Mouse (Mus musculus): ENCODE data around the gene Myom1. TPM values are rescaled to one million over a fixed set of nuclear protein-coding genes. Genes with fewer than 3 reads are reported as not detected.

Gene Myom1
- polyA plus RNA-seq, 1 experiment from 2014 or later: 10.8 TPM

GRCm38 (mm10) chr17:71038812-71039211 lies 36.4 kb downstream of the Myom1 start:
- H3K4me2 ChIP-seq (ENCODE audit: low read depth, low read length): no peak overlapping the region
- no peaks in the 10 kb centered on the region for H3K9me3 ChIP-seq (ENCODE audit: control insufficient read depth, low read length)
- 75% methylated on average over 5 of the region's 5 CpGs for WGBS
- no peak overlapping the region for H3K9ac ChIP-seq (ENCODE audit: low read depth, low read length)
- H3K27me3 ChIP-seq (replicated peaks; ENCODE audit: control insufficient read depth, insufficient read depth, low read length): no peaks in the 10 kb centered on the region
- H3K4me3 ChIP-seq (ENCODE audit: low read length): no peak overlapping the region
- H3K27ac ChIP-seq (ENCODE audit: low read length): no peak overlapping the region
- ATAC-seq: no peak
- no peaks in the 10 kb centered on the region for H3K4me1 ChIP-seq (ENCODE audit: control insufficient read depth, insufficient read depth, low read length)
- no peaks in the 10 kb centered on the region for H3K36me3 ChIP-seq (ENCODE audit: control insufficient read depth, insufficient read depth, low read length)

- H3K27ac ChIP-seq (ENCODE audit: low read length): no peak overlapping the region
- WGBS: 49% methylated on average over 12 of the region's 12 CpGs
- ATAC-seq: no peak
Observed at GRCm38 (mm10) chr17:71039851-71040581, 37.6 kb downstream of the Myom1 start.

GRCm38 (mm10) chr17:71040582-71040880 lies 38.1 kb downstream of the Myom1 start:
- no peak overlapping the region for H3K27ac ChIP-seq (ENCODE audit: low read length)
- no peaks in the 10 kb centered on the region for H3K36me3 ChIP-seq (ENCODE audit: control insufficient read depth, insufficient read depth, low read length)

More at GRCm38 (mm10) chr17:71039851-71040581, 37.6 kb downstream of the Myom1 start:
- H3K9ac ChIP-seq (ENCODE audit: low read depth, low read length): no peak overlapping the region
- H3K4me2 ChIP-seq (ENCODE audit: low read depth, low read length): no peak overlapping the region
- no peaks in the 10 kb centered on the region for H3K27me3 ChIP-seq (replicated peaks; ENCODE audit: control insufficient read depth, insufficient read depth, low read length)
- no peaks in the 10 kb centered on the region for H3K4me1 ChIP-seq (ENCODE audit: control insufficient read depth, insufficient read depth, low read length)
- H3K9me3 ChIP-seq (ENCODE audit: control insufficient read depth, low read length): no peaks in the 10 kb centered on the region
- no peak overlapping the region for H3K4me3 ChIP-seq (ENCODE audit: low read length)
- no peaks in the 10 kb centered on the region for H3K36me3 ChIP-seq (ENCODE audit: control insufficient read depth, insufficient read depth, low read length)

GRCm38 (mm10) chr17:71042645-71043044 lies 40.2 kb downstream of the Myom1 start:
- no peak for ATAC-seq
- no peaks in the 10 kb centered on the region for H3K9me3 ChIP-seq (ENCODE audit: control insufficient read depth, low read length)
- no peak overlapping the region for H3K27ac ChIP-seq (ENCODE audit: low read length)
- no peak overlapping the region for H3K4me2 ChIP-seq (ENCODE audit: low read depth, low read length)
- WGBS: 83% methylated on average over 1 of the region's 1 CpGs
- no peaks in the 10 kb centered on the region for H3K27me3 ChIP-seq (replicated peaks; ENCODE audit: control insufficient read depth, insufficient read depth, low read length)
- no peaks in the 10 kb centered on the region for H3K4me1 ChIP-seq (ENCODE audit: control insufficient read depth, insufficient read depth, low read length)
- no peak overlapping the region for H3K9ac ChIP-seq (ENCODE audit: low read depth, low read length)
- no peaks in the 10 kb centered on the region for H3K36me3 ChIP-seq (ENCODE audit: control insufficient read depth, insufficient read depth, low read length)
- no peak overlapping the region for H3K4me3 ChIP-seq (ENCODE audit: low read length)

More at GRCm38 (mm10) chr17:71040582-71040880, 38.1 kb downstream of the Myom1 start:
- ATAC-seq: no peak
- no peaks in the 10 kb centered on the region for H3K4me1 ChIP-seq (ENCODE audit: control insufficient read depth, insufficient read depth, low read length)
- H3K4me2 ChIP-seq (ENCODE audit: low read depth, low read length): no peak overlapping the region
- H3K9me3 ChIP-seq (ENCODE audit: control insufficient read depth, low read length): no peaks in the 10 kb centered on the region
- WGBS: 81% methylated on average over 5 of the region's 5 CpGs
- H3K27me3 ChIP-seq (replicated peaks; ENCODE audit: control insufficient read depth, insufficient read depth, low read length): no peaks in the 10 kb centered on the region
- H3K9ac ChIP-seq (ENCODE audit: low read depth, low read length): no peak overlapping the region
- H3K4me3 ChIP-seq (ENCODE audit: low read length): no peak overlapping the region

- 83% methylated on average over 9 of the region's 9 CpGs for WGBS
- no peak overlapping the region for H3K9ac ChIP-seq (ENCODE audit: low read depth, low read length)
- H3K9me3 ChIP-seq (ENCODE audit: control insufficient read depth, low read length): no peaks in the 10 kb centered on the region
- H3K4me3 ChIP-seq (ENCODE audit: low read length): no peak overlapping the region
- no peak overlapping the region for H3K27ac ChIP-seq (ENCODE audit: low read length)
- H3K4me1 ChIP-seq (ENCODE audit: control insufficient read depth, insufficient read depth, low read length): no peaks in the 10 kb centered on the region
- no peaks in the 10 kb centered on the region for H3K27me3 ChIP-seq (replicated peaks; ENCODE audit: control insufficient read depth, insufficient read depth, low read length)
- H3K36me3 ChIP-seq (ENCODE audit: control insufficient read depth, insufficient read depth, low read length): no peaks in the 10 kb centered on the region
- ATAC-seq: no peak
- no peak overlapping the region for H3K4me2 ChIP-seq (ENCODE audit: low read depth, low read length)
Observed at GRCm38 (mm10) chr17:71045591-71045990, 43.2 kb downstream of the Myom1 start.

GRCm38 (mm10) chr17:71046856-71047255 lies 44.4 kb downstream of the Myom1 start:
- Histone ChIP-seq H3K4me2 (ENCODE audit: low read depth, low read length) (no peak overlapping the region), H3K27me3 (replicated peaks; ENCODE audit: control insufficient read depth, insufficient read depth, low read length) (no peaks in the 10 kb centered on the region), H3K9ac (ENCODE audit: low read depth, low read length) (no peak overlapping the region), H3K27ac (ENCODE audit: low read length) (no peak overlapping the region), H3K4me3 (ENCODE audit: low read length) (no peak overlapping the region), H3K4me1 (ENCODE audit: control insufficient read depth, insufficient read depth, low read length) (no peaks in the 10 kb centered on the region), H3K36me3 (ENCODE audit: control insufficient read depth, insufficient read depth, low read length) (no peaks in the 10 kb centered on the region), H3K9me3 (ENCODE audit: control insufficient read depth, low read length) (no peaks in the 10 kb centered on the region)
- ATAC-seq: no peak
- 86% methylated on average over 4 of the region's 4 CpGs for WGBS

GRCm38 (mm10) chr17:71049292-71049691 lies 46.9 kb downstream of the Myom1 start:
- H3K36me3 ChIP-seq (ENCODE audit: control insufficient read depth, insufficient read depth, low read length): no peaks in the 10 kb centered on the region
- H3K4me2 ChIP-seq (ENCODE audit: low read depth, low read length): no peak overlapping the region
- H3K9me3 ChIP-seq (ENCODE audit: control insufficient read depth, low read length): no peaks in the 10 kb centered on the region
- 91% methylated on average over 8 of the region's 8 CpGs for WGBS
- no peak overlapping the region for H3K4me3 ChIP-seq (ENCODE audit: low read length)
- no peak overlapping the region for H3K27ac ChIP-seq (ENCODE audit: low read length)
- H3K4me1 ChIP-seq (ENCODE audit: control insufficient read depth, insufficient read depth, low read length): no peaks in the 10 kb centered on the region
- H3K9ac ChIP-seq (ENCODE audit: low read depth, low read length): no peak overlapping the region
- ATAC-seq: no peak
- no peaks in the 10 kb centered on the region for H3K27me3 ChIP-seq (replicated peaks; ENCODE audit: control insufficient read depth, insufficient read depth, low read length)

- WGBS: 89% methylated on average over 6 of the region's 6 CpGs
- H3K27ac ChIP-seq (ENCODE audit: low read length): no peak overlapping the region
- no peaks in the 10 kb centered on the region for H3K9me3 ChIP-seq (ENCODE audit: control insufficient read depth, low read length)
- H3K4me1 ChIP-seq (ENCODE audit: control insufficient read depth, insufficient read depth, low read length): no peaks in the 10 kb centered on the region
- H3K9ac ChIP-seq (ENCODE audit: low read depth, low read length): no peak overlapping the region
- H3K27me3 ChIP-seq (replicated peaks; ENCODE audit: control insufficient read depth, insufficient read depth, low read length): no peaks in the 10 kb centered on the region
- H3K36me3 ChIP-seq (ENCODE audit: control insufficient read depth, insufficient read depth, low read length): no peaks in the 10 kb centered on the region
- no peak overlapping the region for H3K4me3 ChIP-seq (ENCODE audit: low read length)
- ATAC-seq: no peak
- no peak overlapping the region for H3K4me2 ChIP-seq (ENCODE audit: low read depth, low read length)
Observed at GRCm38 (mm10) chr17:71053134-71053708, 50.8 kb downstream of the Myom1 start.

GRCm38 (mm10) chr17:71055203-71055894 lies 52.9 kb downstream of the Myom1 start:
- Histone ChIP-seq H3K27ac (ENCODE audit: low read length) (no peak overlapping the region), H3K27me3 (replicated peaks; ENCODE audit: control insufficient read depth, insufficient read depth, low read length) (no peaks in the 10 kb centered on the region), H3K36me3 (ENCODE audit: control insufficient read depth, insufficient read depth, low read length) (no peaks in the 10 kb centered on the region), H3K4me2 (ENCODE audit: low read depth, low read length) (no peak overlapping the region), H3K4me3 (ENCODE audit: low read length) (no peak overlapping the region), H3K9me3 (ENCODE audit: control insufficient read depth, low read length) (no peaks in the 10 kb centered on the region), H3K4me1 (ENCODE audit: control insufficient read depth, insufficient read depth, low read length) (no peaks in the 10 kb centered on the region), H3K9ac (ENCODE audit: low read depth, low read length) (no peak overlapping the region)
- WGBS: 86% methylated on average over 8 of the region's 8 CpGs
- ATAC-seq: no peak
